Mouse (Mus musculus): ENCODE measurements around the gene Crk.
A peak's percentile ranks its signal among the peaks of the same experiment; 100 is the strongest.
"Not testable (repeated sequence)": the region's sequence is repeated elsewhere in the genome, so short reads cannot be mapped to it uniquely, and the experiment has no call there.

Crk gene

GRCm38 (mm10) chr11:75687343-75687993 is 8.4 kb downstream of the Crk start:
- peak in 1 of 2 experiments; percentile 36 for DNase-seq

DNA sequence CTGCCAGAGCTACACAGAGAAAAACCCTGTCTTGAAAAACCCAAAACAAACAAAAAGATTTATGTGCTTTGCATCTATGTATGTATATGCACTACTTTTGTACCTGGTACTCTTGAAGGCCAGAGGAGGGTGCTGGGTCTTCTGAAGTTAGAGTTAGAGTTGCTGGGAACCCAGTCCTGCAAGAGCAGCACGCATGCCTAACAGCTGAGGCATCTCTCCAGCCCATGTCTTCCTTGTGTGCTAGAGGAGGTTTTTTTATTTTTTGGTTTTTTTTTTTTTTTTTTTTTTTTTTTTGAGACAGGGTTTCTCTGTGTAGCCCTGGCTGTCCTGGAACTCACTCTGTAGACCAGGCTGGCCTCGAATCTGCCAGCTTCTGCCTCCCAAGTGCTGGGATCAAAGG is 9.1 kb downstream of the Crk start:
- no peak for DNase-seq

- DNase-seq, result no peak
These were observed 10.9 kb downstream of the Crk start for GRCm38 (mm10) chr11:75689977-75690376.

GRCm38 (mm10) chr11:75691047-75691446 is 12.0 kb downstream of the Crk start:
- DNase-seq, result no peak

- DNase-seq, result no peak
These were observed 14.5 kb downstream of the Crk start for GRCm38 (mm10) chr11:75693570-75693969.

DNA sequence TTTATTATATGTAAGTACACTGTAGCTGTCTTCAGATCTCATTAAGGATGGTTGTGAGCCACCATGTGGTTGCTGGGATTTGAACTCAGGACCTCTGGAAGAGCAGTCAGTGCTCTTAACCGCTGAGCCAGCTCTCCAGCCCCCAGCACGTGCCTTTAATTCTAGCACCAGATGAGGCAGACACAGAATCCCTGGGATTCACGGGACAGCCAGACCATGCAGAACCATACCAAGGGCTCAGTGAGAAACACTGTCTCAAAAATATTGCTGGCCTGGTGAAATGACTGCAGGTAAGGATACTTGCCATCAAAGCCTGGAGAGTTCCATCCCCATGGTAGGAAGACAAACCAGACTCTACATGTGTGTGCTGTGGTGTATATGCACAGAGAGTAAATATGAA is 18.4 kb downstream of the Crk start:
- DNase-seq, result not testable (repeated sequence)

- no peak for DNase-seq
These were observed 21.5 kb downstream of the Crk start for GRCm38 (mm10) chr11:75700557-75700956.

GRCm38 (mm10) chr11:75702761-75703160 is 23.7 kb downstream of the Crk start:
- no peak for DNase-seq

GRCm38 (mm10) chr11:75703748-75704147 is 24.7 kb downstream of the Crk start:
- DNase-seq, result no peak

DNA sequence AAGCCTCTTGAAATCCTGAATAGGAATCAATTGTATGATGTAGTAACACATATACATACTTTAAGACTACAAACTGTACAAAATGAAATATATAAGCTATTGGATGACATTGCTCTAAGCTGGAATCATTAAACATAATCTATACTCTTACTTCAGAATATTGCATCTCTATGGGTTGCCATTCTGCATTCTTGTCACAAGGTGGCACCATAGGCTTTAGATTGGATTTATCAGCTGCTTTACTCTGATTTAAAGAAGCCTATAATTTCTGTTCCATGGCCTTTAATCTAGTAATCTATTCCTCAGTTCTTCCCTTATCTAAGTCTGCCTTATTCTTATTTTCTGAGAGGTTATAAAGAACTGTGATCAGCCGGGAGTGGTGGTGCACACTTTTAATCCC is 34.9 kb downstream of the Crk start:
- peak; percentile 19 to 56 for DNase-seq

GRCm38 (mm10) chr11:75715556-75715955 is 36.5 kb downstream of the Crk start:
- peak in 1 of 2 experiments; percentile 16 for DNase-seq

DNA sequence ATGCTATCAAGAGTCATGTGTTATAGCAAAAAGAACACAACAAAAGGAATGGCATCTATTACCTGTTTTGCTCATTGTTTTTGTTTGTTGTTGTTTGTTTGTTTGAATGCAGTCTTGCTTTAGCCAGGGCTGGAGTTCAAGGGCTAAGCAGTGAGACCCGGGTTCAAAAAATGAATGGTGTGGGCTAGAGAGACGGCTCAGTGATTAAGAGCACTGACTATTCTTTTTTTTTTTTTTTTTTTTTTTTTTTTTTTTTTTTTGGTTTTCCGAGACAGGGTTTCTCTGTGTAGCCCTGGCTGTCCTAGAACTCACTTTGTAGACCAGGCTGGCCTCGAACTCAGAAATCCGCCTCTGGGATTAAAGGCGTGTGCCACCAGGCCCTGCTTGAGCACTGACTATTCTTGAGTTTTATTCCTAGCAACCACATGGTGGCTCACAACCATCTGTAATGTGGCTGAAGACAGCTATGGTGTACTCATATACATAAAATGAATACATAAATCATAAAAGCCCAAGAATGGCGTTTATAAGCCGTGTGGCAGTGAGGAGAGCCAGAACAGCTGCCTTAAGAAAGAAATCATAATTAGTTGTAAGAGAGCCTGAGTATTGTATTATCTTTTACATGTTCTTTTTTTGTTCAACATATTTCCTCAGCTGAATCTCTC is 37.7 kb downstream of the Crk start:
- DNase-seq, result no peak

DNA sequence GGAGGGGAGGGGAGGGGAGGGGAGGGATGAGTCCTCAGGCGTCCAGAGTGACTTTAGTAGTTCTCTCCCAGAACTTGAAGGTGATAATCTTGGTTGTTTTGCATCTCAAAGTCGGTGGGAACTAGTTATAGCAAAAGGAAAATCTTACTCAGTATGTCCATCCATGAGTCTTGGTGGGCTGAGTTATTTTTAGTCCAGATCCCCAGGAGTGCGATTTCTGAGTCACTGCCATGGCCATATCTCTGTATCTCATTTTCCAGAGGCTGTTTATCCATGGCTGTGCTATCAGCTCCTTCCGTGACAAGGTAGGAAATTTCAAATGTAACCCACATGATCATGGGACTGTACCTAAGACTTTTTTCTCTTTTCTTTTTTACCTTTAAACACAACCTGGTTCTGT is 43.3 kb downstream of the Crk start:
- no peak for DNase-seq

- DNase-seq, result no peak
These were observed 48.1 kb downstream of the Crk start for GRCm38 (mm10) chr11:75727168-75727567.

- not testable (repeated sequence) for DNase-seq
These were observed 48.6 kb downstream of the Crk start for GRCm38 (mm10) chr11:75727659-75728058.

DNA sequence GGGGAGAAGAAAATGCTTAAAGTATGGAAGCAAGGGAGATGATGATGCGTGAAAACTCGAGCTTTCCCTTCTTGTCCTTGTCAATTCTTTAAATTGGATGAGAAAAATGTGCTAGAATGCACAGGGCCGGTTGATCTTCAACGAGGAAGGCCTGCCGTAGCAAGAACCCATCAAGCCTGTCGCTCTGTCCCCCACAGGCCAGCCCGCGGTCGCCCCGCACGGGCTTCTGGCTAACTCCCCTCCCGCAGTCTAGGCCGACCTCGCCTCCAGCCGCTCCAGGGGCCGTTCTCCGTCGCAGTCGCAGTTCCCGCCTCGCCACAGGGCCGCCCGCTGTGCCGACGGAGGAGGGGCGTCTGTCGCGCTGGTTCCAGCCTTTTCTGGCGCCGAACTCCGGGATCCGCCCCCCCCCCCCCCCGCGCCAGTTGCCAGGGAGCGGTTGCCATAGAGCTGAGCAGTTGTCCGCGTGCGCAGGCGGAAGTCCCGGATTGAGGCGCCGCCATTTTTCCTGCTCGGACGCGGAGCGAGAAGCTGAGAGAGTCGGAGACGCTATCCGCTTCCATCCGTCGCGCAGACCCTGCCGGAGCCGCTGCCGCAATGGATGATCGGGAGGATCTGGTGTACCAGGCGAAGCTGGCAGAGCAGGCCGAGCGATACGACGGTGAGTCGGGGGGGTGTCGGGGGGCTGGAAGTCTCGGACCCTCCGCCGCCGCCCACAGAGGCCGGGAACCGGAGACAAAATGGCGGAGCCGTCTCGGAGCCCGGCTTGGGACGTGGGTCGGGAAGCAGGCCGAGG is 53.6 kb downstream of the Crk start, which contains the start of gene Ywhae:
TSS of gene Ywhae (plus strand) at position 436 of the 793 bp plus-strand sequence.
- DNase-seq, result peak; percentile 94

- DNase-seq, result peak; percentile 59 to 83
These were observed 54.3 kb downstream of the Crk start for GRCm38 (mm10) chr11:75733227-75733940.

DNA sequence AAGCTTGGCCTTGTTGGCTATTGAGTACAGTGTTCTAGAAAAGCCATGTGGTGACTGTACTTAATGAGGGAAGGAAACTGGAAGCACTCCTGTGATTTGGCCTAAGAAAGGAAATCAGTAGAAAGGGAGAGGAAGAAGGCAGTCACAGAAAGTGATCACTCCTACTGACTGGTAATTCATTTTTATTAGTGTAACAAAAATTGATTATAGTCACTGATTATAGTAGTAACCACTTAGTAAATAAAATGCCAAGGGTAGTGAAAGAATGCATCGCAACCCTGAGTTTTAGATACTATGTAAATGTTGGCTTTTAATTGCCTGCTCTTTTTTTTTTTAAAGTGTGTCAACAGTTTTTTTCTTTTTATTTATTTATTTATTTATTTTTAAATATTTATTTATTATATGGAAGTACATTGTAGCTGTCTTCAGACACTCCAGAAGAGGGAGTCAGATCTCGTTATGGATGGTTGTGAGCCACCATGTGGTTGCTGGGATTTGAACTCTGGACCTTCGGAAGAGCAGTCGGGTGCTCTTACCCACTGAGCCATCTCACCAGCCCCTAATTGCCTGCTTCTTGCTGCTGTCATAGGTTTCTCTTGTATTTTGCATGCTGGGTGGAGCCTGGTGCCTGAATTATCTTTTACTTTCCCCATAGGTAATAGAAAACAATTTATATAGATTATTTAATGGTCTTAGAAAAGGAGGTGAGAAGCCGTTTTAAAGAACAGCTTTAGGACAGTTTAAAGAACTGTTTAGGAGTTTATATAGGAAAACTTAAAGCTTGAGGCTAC is 56.6 kb downstream of the Crk start:
- DNase-seq, result no peak

DNA sequence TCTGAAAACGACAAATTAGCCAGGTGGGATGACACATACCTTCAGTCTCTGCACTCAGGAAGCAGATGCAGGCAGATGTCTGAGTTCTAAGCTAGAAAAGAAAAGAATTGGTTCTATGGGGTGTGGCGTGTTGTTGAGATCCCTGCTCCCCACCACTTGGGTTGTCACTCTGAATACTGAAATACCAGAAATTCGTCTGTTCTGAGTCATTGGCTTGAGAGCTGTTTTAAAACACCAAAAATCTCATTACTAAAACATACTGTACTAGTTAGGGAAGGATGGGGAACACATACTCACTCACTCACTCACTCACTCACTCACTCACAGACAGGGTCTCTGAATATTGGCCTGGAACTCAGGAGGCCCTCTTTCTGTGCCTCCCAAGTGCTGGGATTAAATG is 57.9 kb downstream of the Crk start:
- no peak for DNase-seq

- DNase-seq, result peak; percentile 21 to 43
These were observed 58.9 kb downstream of the Crk start for GRCm38 (mm10) chr11:75737806-75738476.

- no peak for DNase-seq
These were observed 59.4 kb downstream of the Crk start for GRCm38 (mm10) chr11:75738477-75738821.

DNA sequence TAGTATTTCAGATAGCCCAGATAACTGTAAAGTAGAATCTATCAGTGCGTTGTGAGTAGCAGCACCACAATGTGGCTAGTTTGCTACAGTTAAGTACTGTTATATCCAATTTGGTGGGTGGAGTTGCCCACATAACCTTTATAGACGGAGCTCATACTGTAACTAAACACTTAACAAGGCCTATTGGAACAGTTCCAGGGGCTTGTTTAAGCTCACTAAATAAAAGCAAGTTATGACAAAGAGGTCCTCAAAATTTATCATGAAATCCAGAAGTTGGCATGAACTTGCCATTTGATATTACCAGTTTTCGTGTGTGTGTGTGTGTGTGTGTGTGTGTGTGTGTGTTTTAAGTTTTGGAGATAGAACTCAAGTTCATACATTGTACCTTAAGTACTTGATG is 61.1 kb downstream of the Crk start:
- DNase-seq, result no peak
